Mouse (Mus musculus) stomach, embryonic 14.5 days (tissue): ENCODE data around the gene E130218I03Rik. TPM values are rescaled to one million over a fixed set of nuclear protein-coding genes. Genes with fewer than 3 reads are reported as not detected.
A peak's percentile ranks its signal among the peaks of the same experiment; 100 is the strongest.

Experiments
- ATAC-seq: fragments of 200-750 bp; cut with Nextera tagmentation; 2 replicates; pipeline ENCODE4 v1.8.0; 2017; ENCODE audit warnings: low read depth, moderate TSS enrichment; ENCODE audit not compliant: insufficient number of reproducible peaks, insufficient read depth, low FRiP score
- H3K27ac ChIP-seq: fragments of 300-500 bp; sonication (generic); 2 replicates; pipeline ENCODE4 v1.5.1; 2014; ENCODE audit warnings: mild to moderate bottlenecking, low read length, moderate library complexity, mixed read lengths
- H3K27me3 ChIP-seq: fragments of 300-500 bp; sonication (generic); 2 replicates; pipeline ENCODE4 v1.6.1; 2014; ENCODE audit warnings: low read length, control low read depth, mixed read lengths; ENCODE audit not compliant: control insufficient read depth, insufficient read depth
- H3K36me3 ChIP-seq: fragments of 300-500 bp; sonication (generic); 2 replicates; pipeline ENCODE4 v1.6.1; 2014; ENCODE audit warnings: mild to moderate bottlenecking, control low read depth, low read length, moderate library complexity, mixed read lengths; ENCODE audit not compliant: control insufficient read depth, insufficient read depth
- H3K4me1 ChIP-seq: fragments of 300-500 bp; sonication (generic); 2 replicates; pipeline ENCODE4 v1.6.1; 2014; ENCODE audit warnings: low read length, control low read depth, mixed read lengths; ENCODE audit not compliant: control insufficient read depth, insufficient read depth
- H3K4me2 ChIP-seq: fragments of 300-500 bp; sonication (generic); replicated peaks from 2 replicates; pipeline ENCODE4 v1.6.1; 2014; ENCODE audit warnings: low read depth, low read length, control low read depth
- H3K4me3 ChIP-seq: fragments of 300-500 bp; sonication (generic); 2 replicates; pipeline ENCODE4 v1.5.1; 2014; ENCODE audit warnings: low read depth, low read length, control low read depth
- H3K9ac ChIP-seq: fragments of 300-500 bp; sonication (generic); replicated peaks from 2 replicates; pipeline ENCODE4 v1.6.1; 2014; ENCODE audit warnings: low read depth, mild to moderate bottlenecking, control low read depth, low read length, moderate library complexity, mixed read lengths
- H3K9me3 ChIP-seq: fragments of 300-500 bp; sonication (generic); 2 replicates; pipeline ENCODE4 v1.6.1; 2016; ENCODE audit warnings: low read depth, low read length, control low read depth; ENCODE audit not compliant: control insufficient read depth
- WGBS: fragments of 180-500 bp; shearing (Covaris S2); extraction: QIAGEN DNeasy Blood & Tissue Kit; methylation state at CpG from one replicate; pipeline ENCODE4 v1.1.7; 2014; 5-methylcytosine and 5-hydroxymethylcytosine counted together
- polyA plus RNA-seq: library from polyadenylated mRNA; unstranded; fragments of >200 nt; fragmentation: Nextera tagmentation; extraction: Ambion mirVana; gene quantifications from 2 replicates; pipeline ENCODE4 v1.2.1, GENCODE M21; 2014

The E130218I03Rik gene
- polyA plus RNA-seq, 1 experiment from 2014 or later = 0.41 TPM

DNA sequence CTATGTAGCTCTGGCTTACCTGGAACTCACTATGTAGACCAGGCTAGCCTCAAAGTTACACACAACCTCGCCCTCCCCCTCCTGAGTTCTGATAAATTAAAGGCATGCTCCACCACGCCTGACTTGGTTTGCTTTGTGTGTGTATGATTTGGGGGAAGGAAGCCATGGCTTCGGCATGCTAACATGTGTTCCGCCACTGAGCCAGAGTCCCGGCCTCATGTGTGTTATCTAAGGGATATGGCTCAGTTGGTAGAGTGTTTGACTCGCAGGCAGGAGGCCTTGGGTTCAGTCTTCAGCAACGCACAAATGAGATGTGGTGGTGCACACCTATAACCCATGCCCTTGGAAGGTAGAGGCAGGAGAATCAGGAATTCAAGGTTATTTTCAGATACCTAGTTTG, 28.5 kb downstream of the E130218I03Rik start:
- Histone ChIP-seq H3K4me3 (no peak overlapping the region), H3K4me1 (no peaks in the 10 kb centered on the region), H3K9me3 (no peaks in the 10 kb centered on the region), H3K27ac (no peak overlapping the region), H3K27me3 (no peaks in the 10 kb centered on the region), H3K4me2 (no peak overlapping the region), H3K9ac (no peak overlapping the region), H3K36me3 (peaks cover 7% of the 10 kb centered on the region)
- 83% methylated on average over 7 of the region's 7 CpGs for WGBS
- no peak for ATAC-seq

DNA sequence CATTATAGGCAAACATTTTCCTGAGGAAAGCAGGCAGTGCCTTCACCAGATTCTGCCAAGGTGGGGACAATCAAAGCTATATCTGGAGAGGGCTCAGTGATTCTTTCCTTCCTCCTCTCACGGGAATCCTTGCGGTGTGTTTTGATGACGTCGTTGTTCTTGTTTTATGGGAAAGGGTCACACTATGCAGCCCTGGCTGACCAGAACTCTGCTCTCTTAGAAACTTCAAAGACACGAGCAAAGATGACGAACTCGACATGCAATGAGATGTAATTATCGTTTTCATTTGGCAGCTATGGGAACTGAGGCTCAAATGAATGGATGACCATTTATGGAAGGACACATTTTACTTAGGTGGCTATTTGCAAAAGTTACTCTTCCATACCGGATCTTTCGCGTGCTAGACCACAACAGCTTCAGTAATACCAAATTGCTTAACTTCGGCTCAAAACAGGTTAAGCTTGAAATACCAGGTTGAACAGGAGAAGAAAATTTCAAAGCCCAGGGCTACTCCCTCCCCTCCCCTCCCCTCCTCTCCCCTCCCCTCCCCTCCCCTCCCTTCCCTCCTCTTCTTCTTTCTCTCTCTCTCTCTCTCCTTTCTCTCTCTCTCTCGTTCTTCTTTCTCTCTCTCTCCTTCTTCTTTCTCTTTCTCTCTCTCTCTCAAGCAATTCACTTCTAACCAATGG, 29.4 kb downstream of the E130218I03Rik start:
- WGBS = 21% methylated on average over 12 of the region's 13 CpGs
- H3K27me3 ChIP-seq = no peaks in the 10 kb centered on the region
- peak overlapping the region; percentile 21; the same call in 1 of the 2 replicates for H3K27ac ChIP-seq
- no peak overlapping the region for H3K9ac ChIP-seq
- H3K4me3 ChIP-seq = 0 out of 2 replicates have a peak overlapping the region, but pooled peaks have one; percentile 12
- peaks cover 16% of the 10 kb centered on the region for H3K36me3 ChIP-seq
- ATAC-seq = no peak
- H3K9me3 ChIP-seq = no peaks in the 10 kb centered on the region
- H3K4me1 ChIP-seq = no peaks in the 10 kb centered on the region
- peak overlapping the region; percentile 35 for H3K4me2 ChIP-seq

DNA sequence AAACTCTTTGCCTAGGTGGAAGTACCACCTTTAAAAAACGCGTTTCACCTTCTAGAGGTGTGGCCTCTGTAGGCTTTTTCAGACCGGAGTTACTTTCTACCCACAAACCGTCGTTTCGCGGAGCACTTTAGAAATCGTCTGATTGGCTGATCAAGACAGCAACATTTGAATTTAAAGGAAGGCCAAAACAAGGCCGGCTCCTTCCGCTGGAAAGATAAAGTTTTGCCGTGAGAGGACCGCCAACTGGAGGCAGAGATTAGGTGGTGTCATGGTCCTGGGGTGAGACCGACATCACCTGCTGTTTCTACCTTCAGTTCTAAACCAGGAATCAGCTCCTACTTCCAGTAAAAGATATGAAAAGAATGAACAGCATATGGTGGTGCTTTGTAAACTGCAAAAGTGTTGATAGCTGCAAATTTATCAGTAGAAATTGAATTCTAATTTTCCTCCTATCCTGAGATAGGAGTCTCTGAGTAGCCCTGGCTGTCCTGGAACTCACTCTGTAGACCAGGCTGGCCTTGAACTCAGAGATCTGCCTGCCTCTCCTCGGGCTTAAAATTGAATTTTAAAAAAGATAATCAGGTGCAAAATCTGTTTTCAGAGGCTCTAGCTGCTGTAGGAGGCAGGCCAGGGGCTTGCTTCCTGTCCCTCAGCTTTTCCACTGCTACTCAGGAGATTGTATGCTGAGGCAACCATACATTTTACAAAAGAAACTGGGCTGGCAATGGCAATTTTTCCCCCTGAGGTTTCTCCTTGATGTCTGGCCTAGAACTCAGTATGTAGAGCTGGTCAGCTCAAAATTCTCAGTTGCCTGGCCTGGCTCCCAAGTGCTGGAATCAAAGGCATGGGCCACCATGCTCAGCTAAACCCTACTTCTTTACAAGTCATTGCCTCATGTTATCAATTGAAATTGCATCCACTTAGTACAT, 30.2 kb downstream of the E130218I03Rik start:
- H3K9ac ChIP-seq = no peak overlapping the region
- H3K9me3 ChIP-seq = no peaks in the 10 kb centered on the region
- WGBS = 5% methylated on average over 14 of the region's 14 CpGs
- H3K4me3 ChIP-seq = peak overlapping the region; percentile 12; the same call in 1 of the 2 replicates
- H3K27me3 ChIP-seq = no peaks in the 10 kb centered on the region
- H3K4me1 ChIP-seq = no peaks in the 10 kb centered on the region
- peaks cover 22% of the 10 kb centered on the region for H3K36me3 ChIP-seq
- peak overlapping the region; percentile 35 for H3K4me2 ChIP-seq
- ATAC-seq = peak; percentile 61; the same call in 1 of the 2 replicates
- H3K27ac ChIP-seq = peak overlapping the region; percentile 21; the same call in 1 of the 2 replicates

DNA sequence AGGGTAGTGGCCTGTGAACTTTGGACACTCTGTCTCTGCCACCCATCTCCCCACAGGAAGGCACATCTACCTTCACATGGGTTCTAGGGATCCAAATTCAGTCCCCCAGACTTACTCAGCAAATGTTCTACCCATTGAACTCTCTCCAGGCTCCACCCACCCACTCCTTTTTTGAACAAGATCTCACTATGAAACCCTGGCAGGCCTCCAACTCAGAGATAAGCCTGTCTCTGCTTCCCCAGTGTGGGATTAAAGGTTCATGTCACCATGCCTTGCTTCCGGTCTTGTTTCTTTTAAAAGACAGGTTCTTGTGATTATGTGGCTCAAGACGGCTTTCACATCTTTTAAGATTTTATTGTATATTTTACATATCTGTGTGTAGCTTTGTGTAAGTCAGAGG, 41.5 kb downstream of the E130218I03Rik start:
- no peak overlapping the region for H3K4me2 ChIP-seq
- no peaks in the 10 kb centered on the region for H3K9me3 ChIP-seq
- ATAC-seq = no peak
- H3K27ac ChIP-seq = no peak overlapping the region
- H3K36me3 ChIP-seq = peaks cover 13% of the 10 kb centered on the region; the same call in 1 of the 2 replicates
- peaks cover 17% of the 10 kb centered on the region for H3K4me1 ChIP-seq
- no peak overlapping the region for H3K4me3 ChIP-seq
- H3K27me3 ChIP-seq = no peaks in the 10 kb centered on the region
- 73% methylated on average over 2 of the region's 2 CpGs for WGBS
- H3K9ac ChIP-seq = no peak overlapping the region

DNA sequence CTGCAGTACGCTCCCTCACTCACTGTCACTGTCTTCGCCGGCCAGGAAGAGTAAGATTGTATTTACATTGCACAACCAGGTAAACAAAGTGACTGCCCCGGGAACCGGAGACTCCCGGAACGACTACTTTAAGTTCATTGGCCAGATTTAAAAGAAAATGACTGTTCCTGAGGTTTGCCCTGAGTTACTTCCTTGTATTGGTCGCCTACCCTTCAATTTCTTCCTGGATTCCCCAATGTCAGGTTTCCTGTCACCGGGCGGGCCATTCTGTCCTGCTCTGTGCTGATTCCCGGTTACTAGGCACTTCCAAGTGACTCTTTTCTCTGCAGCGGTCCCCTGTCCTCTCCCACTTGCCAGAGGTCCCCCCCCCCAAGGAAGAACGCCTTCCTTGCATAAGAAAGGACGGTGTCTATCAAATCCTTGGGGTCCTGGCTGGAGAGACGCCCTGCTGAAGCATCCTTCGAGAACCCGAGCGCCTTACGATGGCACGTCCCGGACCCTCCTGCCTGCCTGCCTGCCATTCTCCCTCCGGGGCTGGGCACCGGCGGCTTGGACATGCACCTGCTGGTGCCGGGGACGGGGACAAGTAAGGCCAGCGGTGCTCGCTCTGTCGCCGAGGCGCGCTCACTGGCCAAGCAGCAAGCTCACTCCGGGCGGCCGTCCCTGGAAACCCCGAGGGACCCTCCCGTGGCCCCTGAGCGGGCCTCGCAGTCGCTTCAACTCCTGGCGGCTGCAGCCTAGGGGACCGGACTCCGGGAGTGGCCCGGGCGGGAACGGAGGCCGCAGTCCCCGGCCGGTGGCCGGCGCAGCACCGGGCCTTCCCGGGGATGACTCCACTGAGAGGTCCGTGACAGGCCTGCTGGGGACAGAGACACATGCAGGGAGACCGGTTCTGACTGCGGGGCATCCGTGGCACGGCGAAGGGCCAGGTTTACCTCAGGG, 43.0 kb downstream of the E130218I03Rik start:
- H3K27ac ChIP-seq = peak overlapping the region; percentile 44
- H3K4me1 ChIP-seq = peaks cover 17% of the 10 kb centered on the region
- 1% methylated on average over 55 of the region's 59 CpGs for WGBS
- peak overlapping the region; percentile 98 for H3K9ac ChIP-seq
- peak overlapping the region; percentile 100 for H3K4me3 ChIP-seq
- peak overlapping the region; percentile 81 for H3K4me2 ChIP-seq
- H3K27me3 ChIP-seq = no peaks in the 10 kb centered on the region
- H3K9me3 ChIP-seq = no peaks in the 10 kb centered on the region
- peaks cover 13% of the 10 kb centered on the region; the same call in 1 of the 2 replicates for H3K36me3 ChIP-seq
- peak; percentile 17; the same call in 1 of the 2 replicates for ATAC-seq

DNA sequence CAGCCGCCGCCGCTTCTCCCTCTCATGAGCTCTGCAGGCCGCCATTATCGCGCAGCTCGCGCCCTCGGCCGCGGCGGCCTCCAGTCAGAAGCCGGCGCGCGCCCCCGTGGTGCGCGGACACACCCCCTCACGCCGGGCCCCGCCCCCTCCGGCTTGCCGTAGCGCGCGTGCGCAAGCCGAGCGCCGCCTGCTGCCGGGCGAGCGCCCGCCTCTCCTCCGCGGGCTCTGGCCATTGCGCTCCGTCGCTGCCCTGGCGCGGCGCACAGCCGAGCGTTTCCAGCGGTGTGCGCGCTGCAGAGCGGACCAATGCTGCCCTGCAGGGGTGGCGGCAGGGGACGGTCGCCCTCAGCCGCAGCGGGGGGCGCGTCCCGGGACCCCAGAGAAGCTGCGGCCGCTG, 43.7 kb downstream of the E130218I03Rik start:
- Histone ChIP-seq H3K36me3 (peaks cover 9% of the 10 kb centered on the region; the same call in 1 of the 2 replicates), H3K4me1 (peaks cover 17% of the 10 kb centered on the region), H3K27me3 (no peaks in the 10 kb centered on the region), H3K4me2 (peak overlapping the region; percentile 81), H3K4me3 (peak overlapping the region; percentile 100), H3K9me3 (no peaks in the 10 kb centered on the region), H3K9ac (peak overlapping the region; percentile 98), H3K27ac (peak overlapping the region; percentile 100)
- 1% methylated on average over 56 of the region's 59 CpGs for WGBS
- ATAC-seq = peak; percentile 92

DNA sequence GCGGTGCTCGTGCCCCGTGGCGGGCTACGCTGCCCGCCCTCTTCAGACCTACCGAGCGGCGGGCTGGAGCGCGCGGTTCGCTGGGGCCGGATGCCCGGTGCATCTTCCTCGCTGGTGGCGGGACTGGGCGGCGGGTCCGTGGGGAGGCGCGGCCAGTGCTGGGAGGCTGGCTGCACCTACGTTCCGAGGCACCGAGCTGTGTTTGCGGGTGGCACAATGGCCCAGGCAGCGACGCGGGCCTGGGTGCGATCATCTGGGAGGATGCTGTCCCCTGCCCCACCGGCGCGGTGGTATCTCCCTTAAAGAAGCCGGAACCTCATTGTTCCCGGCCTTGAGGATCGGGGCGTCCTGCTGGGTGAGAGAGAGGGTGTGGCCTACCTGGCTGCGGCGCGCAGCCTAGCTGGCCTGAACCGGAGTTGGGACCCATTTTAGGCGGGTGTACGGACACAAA, 44.1 kb downstream of the E130218I03Rik start, which contains the start of gene Pdik1l:
Pdik1l (minus strand) TSS at position 321 of the 451 bp plus-strand sequence.
- Histone ChIP-seq H3K4me2 (peak within 1 kb of the TSS; percentile 81), H3K27ac (peak within 1 kb of the TSS; percentile 100), H3K36me3 (peaks cover 9% of the 10 kb centered on the region; the same call in 1 of the 2 replicates), H3K27me3 (no peaks in the 10 kb centered on the region), H3K4me3 (peak within 1 kb of the TSS; percentile 100), H3K9ac (peak within 1 kb of the TSS; percentile 98), H3K9me3 (no peaks in the 10 kb centered on the region), H3K4me1 (peaks cover 17% of the 10 kb centered on the region)
- 0% methylated on average over 42 of the region's 43 CpGs for WGBS
- ATAC-seq = peak; percentile 72
